Comparison of ENCODE assay signal across 9 mouse cellular contexts in the genomic region with DNA sequence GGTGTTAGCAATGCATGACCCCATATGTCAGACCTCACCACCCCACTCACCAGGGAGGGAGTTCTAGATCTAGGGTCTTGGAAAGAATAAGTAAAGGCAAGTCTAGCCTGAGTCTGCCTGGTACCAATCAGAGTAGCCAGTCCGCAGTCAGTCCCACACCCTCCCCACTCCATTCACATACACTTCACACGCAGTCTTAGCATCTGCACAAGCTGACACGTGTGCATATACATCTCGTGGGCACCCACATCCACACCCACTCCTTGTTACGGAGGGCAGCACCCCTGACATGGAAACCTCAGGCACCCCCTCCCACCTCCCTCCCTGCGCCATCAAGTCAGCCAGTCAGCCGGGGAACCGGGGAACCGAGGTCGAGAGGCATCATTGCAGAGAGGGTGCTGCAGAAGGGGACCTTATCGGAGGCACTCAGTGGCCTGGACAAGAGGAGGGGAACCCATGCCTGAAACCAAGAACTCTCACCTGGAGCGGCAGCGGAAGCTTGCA. TPM values are rescaled to one million over a fixed set of nuclear protein-coding genes. Genes with fewer than 3 reads are reported as not detected.
DNase-seq lines count a peak whose midpoint lies in the region; ATAC-seq and TF ChIP-seq lines count a peak whose summit lies in the region.
"Had no signal": no experiment of that assay in that cellular context is flagged by ENCODE, and none has a peak within 500 bp of the region (broad histone marks: within the 10 kb centered on the region; RNA-seq: fewer than 3 reads in every experiment).

No protein-coding gene starts in this region.

- no peak for TF ChIP-seq CTCF in lung, adult 2 months (IDR thresholded peaks at IDR 0.05; ENCODE audit: insufficient read depth, low read length)

- H3K27ac ChIP-seq in embryonic facial prominence, embryonic 15.5 days (replicated peaks) = peak overlapping the region; percentile 89
- H3K27ac ChIP-seq in limb, embryonic 11.5 days (replicated peaks; ENCODE audit: low read depth, low read length) = peak overlapping the region; percentile 45; the same call in 1 of the 2 replicates
- peak overlapping the region; percentile 87 for H3K27ac ChIP-seq in neural tube, embryonic 13.5 days (replicated peaks)

- H3K9ac ChIP-seq in embryonic facial prominence, embryonic 15.5 days = peak overlapping the region; percentile 67
- H3K9ac ChIP-seq in limb, embryonic 11.5 days (ENCODE audit: low read length) = peak overlapping the region; percentile 69
- H3K9ac ChIP-seq in neural tube, embryonic 13.5 days = peak overlapping the region; percentile 84

- DNase-seq in lung, adult 2 months = no peak
- DNase-seq in lung, postnatal 25 days (ENCODE audit: low spot score) = no peak
- DNase-seq in limb, embryonic 11.5 days (ENCODE audit: low spot score) = no peak
- no peak for DNase-seq in ovary, adult 18-20 months (ENCODE audit: low spot score)
- no peak for DNase-seq in cerebellum, postnatal 14 days

- H3K4me1 ChIP-seq in lung, adult 2 months (ENCODE audit: control insufficient read depth, insufficient read depth, low read length) = peaks cover 5% of the 10 kb centered on the region; the same call in 1 of the 2 replicates
- peaks cover 74% of the 10 kb centered on the region for H3K4me1 ChIP-seq in embryonic facial prominence, embryonic 15.5 days
- H3K4me1 ChIP-seq in limb, embryonic 11.5 days (ENCODE audit: control insufficient read depth, insufficient read depth, low read length) = peaks cover 25% of the 10 kb centered on the region; the same call in 1 of the 2 replicates
- H3K4me1 ChIP-seq in neural tube, embryonic 13.5 days (replicated peaks) = peaks cover 67% of the 10 kb centered on the region

- H3K36me3 ChIP-seq in embryonic facial prominence, embryonic 15.5 days = peaks cover 14% of the 10 kb centered on the region; the same call in 1 of the 2 replicates
- H3K36me3 ChIP-seq in limb, embryonic 11.5 days (ENCODE audit: control insufficient read depth, insufficient read depth, low read length) = peaks cover 4% of the 10 kb centered on the region
- H3K36me3 ChIP-seq in neural tube, embryonic 13.5 days = peaks cover 9% of the 10 kb centered on the region; the same call in 1 of the 2 replicates

- 9% methylated on average over 13 of the region's 13 CpGs for WGBS in lung, adult 2 months
- 8% methylated on average over 13 of the region's 13 CpGs for WGBS in embryonic facial prominence, embryonic 15.5 days
- WGBS in limb, embryonic 11.5 days = 20% methylated on average over 13 of the region's 13 CpGs
- 15% methylated on average over 13 of the region's 13 CpGs for WGBS in neural tube, embryonic 13.5 days

- H3K27me3 ChIP-seq in embryonic facial prominence, embryonic 15.5 days = no peaks in the 10 kb centered on the region
- no peaks in the 10 kb centered on the region for H3K27me3 ChIP-seq in limb, embryonic 11.5 days (ENCODE audit: control insufficient read depth, insufficient read depth, low read length)
- no peaks in the 10 kb centered on the region for H3K27me3 ChIP-seq in neural tube, embryonic 13.5 days

- peak; percentile 3; the same call in 1 of the 2 replicates for ATAC-seq in embryonic facial prominence, embryonic 15.5 days (ENCODE audit: insufficient number of reproducible peaks, low FRiP score, low TSS enrichment, low read depth)
- ATAC-seq in limb, embryonic 11.5 days (ENCODE audit: insufficient number of reproducible peaks, low FRiP score, low TSS enrichment, low read depth) = peak; percentile 11; the same call in 1 of the 2 replicates
- ATAC-seq in neural tube, embryonic 13.5 days (ENCODE audit: low read depth) = peak; percentile 60
- no peak for ATAC-seq in granulocyte monocyte progenitor cell, adult 5-6 weeks (replicated peaks; ENCODE audit: poor library complexity, severe bottlenecking)

- H3K4me3 ChIP-seq in lung, adult 2 months (replicated peaks; ENCODE audit: extremely low read depth, low read depth, low read length) = peak overlapping the region; percentile 87
- peak overlapping the region; percentile 67 for H3K4me3 ChIP-seq in embryonic facial prominence, embryonic 15.5 days (replicated peaks)
- H3K4me3 ChIP-seq in limb, embryonic 11.5 days (ENCODE audit: low read depth, low read length) = peak overlapping the region; percentile 67
- peak overlapping the region; percentile 51 for H3K4me3 ChIP-seq in neural tube, embryonic 13.5 days

- H3K9me3 ChIP-seq in embryonic facial prominence, embryonic 15.5 days (replicated peaks) = no peaks in the 10 kb centered on the region
- no peaks in the 10 kb centered on the region for H3K9me3 ChIP-seq in limb, embryonic 11.5 days (ENCODE audit: control insufficient read depth, low read length)
- H3K9me3 ChIP-seq in neural tube, embryonic 13.5 days = no peaks in the 10 kb centered on the region

- TF ChIP-seq POLR2A in lung, adult 2 months (IDR thresholded peaks at IDR 0.05; ENCODE audit: borderline replicate concordance, extremely low read depth, low read depth, low read length) = no peak

- H3K4me2 ChIP-seq in embryonic facial prominence, embryonic 15.5 days (replicated peaks) = peak overlapping the region; percentile 100
- H3K4me2 ChIP-seq in limb, embryonic 11.5 days (ENCODE audit: low read depth, severe bottlenecking) = peak overlapping the region; percentile 100
- H3K4me2 ChIP-seq in neural tube, embryonic 13.5 days = peak overlapping the region; percentile 99

RNA-seq across cellular contexts. Expression of gene Ampd2, which starts 1.6 kb away (rescaled TPM):
- 77.5 and 84.7 TPM in 2 replicates for polyA plus RNA-seq in lung, adult 2 months (2012; rRNA removed)
- 44.3 and 44.9 TPM in 2 replicates for polyA plus RNA-seq in embryonic facial prominence, embryonic 15.5 days (2015; fragmentation: Nextera tagmentation; extraction: Ambion mirVana)
- 37.0 and 38.0 TPM in 2 replicates for polyA plus RNA-seq in limb, embryonic 11.5 days (2014; fragmentation: Nextera tagmentation; extraction: Ambion mirVana)
- 56.3 and 56.7 TPM in 2 replicates for polyA plus RNA-seq in neural tube, embryonic 13.5 days (2015; fragmentation: Nextera tagmentation; extraction: Ambion mirVana)
- 126 and 158 TPM in 2 replicates for total RNA-seq in granulocyte monocyte progenitor cell, adult 5-6 weeks (2014; fragmentation: Nextera tagmentation)
- total RNA-seq in granulocyte monocyte progenitor cell, adult 5-6 weeks (2017) = 54.6 and 69.6 TPM in 2 replicates

RNA-seq across cellular contexts. Expression of gene Gnat2, which starts 7.8 kb away (rescaled TPM):
- 0.24 TPM in 1 of 2 replicates, not detected in the other for polyA plus RNA-seq in lung, adult 2 months (2012; rRNA removed)
- polyA plus RNA-seq in embryonic facial prominence, embryonic 15.5 days (2015; fragmentation: Nextera tagmentation; extraction: Ambion mirVana) = 0.39 and 0.61 TPM in 2 replicates
- polyA plus RNA-seq in limb, embryonic 11.5 days (2014; fragmentation: Nextera tagmentation; extraction: Ambion mirVana) = 1.6 and 1.8 TPM in 2 replicates
- polyA plus RNA-seq in neural tube, embryonic 13.5 days (2015; fragmentation: Nextera tagmentation; extraction: Ambion mirVana) = 0.08 and 0.36 TPM in 2 replicates
- 1.9 and 2.2 TPM in 2 replicates for total RNA-seq in granulocyte monocyte progenitor cell, adult 5-6 weeks (2014; fragmentation: Nextera tagmentation)
- 2.5 TPM in 1 of 2 replicates, not detected in the other for total RNA-seq in granulocyte monocyte progenitor cell, adult 5-6 weeks (2017)
- total RNA-seq: neutrophil, adult 5-6 weeks had no signal

RNA-seq across cellular contexts. Expression of gene Gstm4, which starts 40.1 kb away (rescaled TPM):
- 11.7 and 17.9 TPM in 2 replicates for polyA plus RNA-seq in lung, adult 2 months (2012; rRNA removed)
- 12.7 and 15.3 TPM in 2 replicates for polyA plus RNA-seq in embryonic facial prominence, embryonic 15.5 days (2015; fragmentation: Nextera tagmentation; extraction: Ambion mirVana)
- 13.2 and 15.1 TPM in 2 replicates for polyA plus RNA-seq in limb, embryonic 11.5 days (2014; fragmentation: Nextera tagmentation; extraction: Ambion mirVana)
- polyA plus RNA-seq in neural tube, embryonic 13.5 days (2015; fragmentation: Nextera tagmentation; extraction: Ambion mirVana) = 13.9 and 15.5 TPM in 2 replicates
- 21.7 and 31.2 TPM in 2 replicates for total RNA-seq in granulocyte monocyte progenitor cell, adult 5-6 weeks (2014; fragmentation: Nextera tagmentation)
- total RNA-seq in granulocyte monocyte progenitor cell, adult 5-6 weeks (2017) = 16.3 and 35.5 TPM in 2 replicates
